Mouse (Mus musculus): ENCODE measurements around the gene Nell2.

Nell2 gene

GRCm38 (mm10) chr15:95473976-95474375 is 54.4 kb downstream of the Nell2 start:
- DNase-seq (ENCODE audit: low read depth), result no peak

- no peak for DNase-seq (ENCODE audit: low read depth)
Measured at GRCm38 (mm10) chr15:95467195-95467594, 61.2 kb downstream of the Nell2 start.

- DNase-seq (ENCODE audit: low read depth), result peak; percentile 2
Measured at GRCm38 (mm10) chr15:95460041-95460566, 68.3 kb downstream of the Nell2 start.

GRCm38 (mm10) chr15:95444586-95444985 is 83.8 kb downstream of the Nell2 start:
- no peak for DNase-seq (ENCODE audit: low read depth)

- DNase-seq (ENCODE audit: low read depth), result no peak
Measured at GRCm38 (mm10) chr15:95437740-95438139, 90.6 kb downstream of the Nell2 start.

- DNase-seq (ENCODE audit: low read depth), result no peak
Measured at GRCm38 (mm10) chr15:95436261-95436660, 92.1 kb downstream of the Nell2 start.

- no peak for DNase-seq (ENCODE audit: low read depth)
Measured at GRCm38 (mm10) chr15:95431156-95431799, 97.1 kb downstream of the Nell2 start.

GRCm38 (mm10) chr15:95430000-95430399 is 98.4 kb downstream of the Nell2 start:
- DNase-seq (ENCODE audit: low read depth), result no peak

- DNase-seq (ENCODE audit: low read depth), result no peak
Measured at GRCm38 (mm10) chr15:95428003-95428663, 100.2 kb downstream of the Nell2 start.

- DNase-seq (ENCODE audit: low read depth), result no peak
Measured at GRCm38 (mm10) chr15:95425085-95425484, 103.3 kb downstream of the Nell2 start.

GRCm38 (mm10) chr15:95422226-95422950 is 106.0 kb downstream of the Nell2 start:
- no peak for DNase-seq (ENCODE audit: low read depth)

GRCm38 (mm10) chr15:95418641-95419040 is 109.7 kb downstream of the Nell2 start:
- DNase-seq (ENCODE audit: low read depth), result no peak

GRCm38 (mm10) chr15:95411949-95412741 is 116.2 kb downstream of the Nell2 start:
- DNase-seq (ENCODE audit: low read depth), result no peak

- no peak for DNase-seq (ENCODE audit: low read depth)
Measured at GRCm38 (mm10) chr15:95410213-95410843, 118.0 kb downstream of the Nell2 start.

GRCm38 (mm10) chr15:95390347-95390746 is 138.0 kb downstream of the Nell2 start:
- no peak for DNase-seq (ENCODE audit: low read depth)

GRCm38 (mm10) chr15:95388950-95389349 is 139.4 kb downstream of the Nell2 start:
- DNase-seq (ENCODE audit: low read depth), result no peak

GRCm38 (mm10) chr15:95380859-95381258 is 147.5 kb downstream of the Nell2 start:
- no peak for DNase-seq (ENCODE audit: low read depth)

- no peak for DNase-seq (ENCODE audit: low read depth)
Measured at GRCm38 (mm10) chr15:95370720-95371395, 157.5 kb downstream of the Nell2 start.

GRCm38 (mm10) chr15:95368185-95368584 is 160.2 kb downstream of the Nell2 start:
- DNase-seq (ENCODE audit: low read depth), result no peak

GRCm38 (mm10) chr15:95366506-95366905 is 161.9 kb downstream of the Nell2 start:
- no peak for DNase-seq (ENCODE audit: low read depth)

GRCm38 (mm10) chr15:95354806-95355205 is 173.6 kb downstream of the Nell2 start:
- DNase-seq (ENCODE audit: low read depth), result no peak
